Mouse (Mus musculus): ENCODE measurements around the gene Gatd1. TPM values are rescaled to one million over a fixed set of nuclear protein-coding genes. Genes with fewer than 3 reads are reported as not detected.
A peak's percentile ranks its signal among the peaks of the same experiment; 100 is the strongest.

Gene Gatd1
- polyA plus RNA-seq, 1 experiment from 2014 or later, result 34.3 TPM

- Histone ChIP-seq H3K27me3 (replicated peaks; ENCODE audit: control insufficient read depth, insufficient read depth, low read length) (no peaks in the 10 kb centered on the region), H3K9me3 (ENCODE audit: control insufficient read depth) (no peaks in the 10 kb centered on the region), H3K9ac (ENCODE audit: low read depth, low read length) (no peak overlapping the region), H3K4me3 (ENCODE audit: low read depth, low read length) (no peak overlapping the region), H3K27ac (ENCODE audit: low read depth, low read length) (no peak overlapping the region), H3K4me2 (replicated peaks; ENCODE audit: low read depth) (no peak overlapping the region), H3K4me1 (replicated peaks; ENCODE audit: control insufficient read depth, insufficient read depth, low read length) (peaks cover 3% of the 10 kb centered on the region), H3K36me3 (ENCODE audit: control insufficient read depth, insufficient read depth) (peaks cover 29% of the 10 kb centered on the region)
- WGBS, result 26% methylated on average over 6 of the region's 6 CpGs
- peak; percentile 88 for TF ChIP-seq CTCF (IDR thresholded peaks at IDR 0.05; ENCODE audit: low read depth)
- no peak for ATAC-seq
Measured at GRCm38 (mm10) chr7:141394771-141395170, 19.2 kb downstream of the Gatd1 start.

- 41% methylated on average over 7 of the region's 7 CpGs for whole genome bisulfite sequencing
Measured at GRCm38 (mm10) chr7:141394158-141394557, 19.8 kb downstream of the Gatd1 start.

GRCm38 (mm10) chr7:141392552-141393222 lies 21.2 kb downstream of the Gatd1 start:
- H3K27me3 ChIP-seq (replicated peaks; ENCODE audit: control insufficient read depth, insufficient read depth, low read length), result no peaks in the 10 kb centered on the region
- H3K27ac ChIP-seq (ENCODE audit: low read depth, low read length), result peak overlapping the region; percentile 87
- H3K9me3 ChIP-seq (ENCODE audit: control insufficient read depth), result no peaks in the 10 kb centered on the region
- peaks cover 8% of the 10 kb centered on the region for H3K36me3 ChIP-seq (ENCODE audit: control insufficient read depth, insufficient read depth)
- peaks cover 3% of the 10 kb centered on the region for H3K4me1 ChIP-seq (replicated peaks; ENCODE audit: control insufficient read depth, insufficient read depth, low read length)
- ATAC-seq, result no peak
- TF ChIP-seq CTCF (IDR thresholded peaks at IDR 0.05; ENCODE audit: low read depth), result no peak
- peak overlapping the region; percentile 94 for H3K4me2 ChIP-seq (replicated peaks; ENCODE audit: low read depth)
- 11% methylated on average over 9 of the region's 9 CpGs for WGBS
- H3K9ac ChIP-seq (ENCODE audit: low read depth, low read length), result peak overlapping the region; percentile 67
- H3K4me3 ChIP-seq (ENCODE audit: low read depth, low read length), result peak overlapping the region; percentile 71

More at GRCm38 (mm10) chr7:141394158-141394557, 19.8 kb downstream of the Gatd1 start:
- Histone ChIP-seq H3K9ac (ENCODE audit: low read depth, low read length) (no peak overlapping the region), H3K27ac (ENCODE audit: low read depth, low read length) (0 out of 2 replicates have a peak overlapping the region, but pooled peaks have one; percentile 16), H3K9me3 (ENCODE audit: control insufficient read depth) (no peaks in the 10 kb centered on the region), H3K4me3 (ENCODE audit: low read depth, low read length) (no peak overlapping the region), H3K4me2 (replicated peaks; ENCODE audit: low read depth) (no peak overlapping the region), H3K36me3 (ENCODE audit: control insufficient read depth, insufficient read depth) (peaks cover 23% of the 10 kb centered on the region), H3K27me3 (replicated peaks; ENCODE audit: control insufficient read depth, insufficient read depth, low read length) (no peaks in the 10 kb centered on the region), H3K4me1 (replicated peaks; ENCODE audit: control insufficient read depth, insufficient read depth, low read length) (peaks cover 3% of the 10 kb centered on the region)
- ATAC-seq, result peak; percentile 17
- TF ChIP-seq CTCF (IDR thresholded peaks at IDR 0.05; ENCODE audit: low read depth), result no peak

DNA sequence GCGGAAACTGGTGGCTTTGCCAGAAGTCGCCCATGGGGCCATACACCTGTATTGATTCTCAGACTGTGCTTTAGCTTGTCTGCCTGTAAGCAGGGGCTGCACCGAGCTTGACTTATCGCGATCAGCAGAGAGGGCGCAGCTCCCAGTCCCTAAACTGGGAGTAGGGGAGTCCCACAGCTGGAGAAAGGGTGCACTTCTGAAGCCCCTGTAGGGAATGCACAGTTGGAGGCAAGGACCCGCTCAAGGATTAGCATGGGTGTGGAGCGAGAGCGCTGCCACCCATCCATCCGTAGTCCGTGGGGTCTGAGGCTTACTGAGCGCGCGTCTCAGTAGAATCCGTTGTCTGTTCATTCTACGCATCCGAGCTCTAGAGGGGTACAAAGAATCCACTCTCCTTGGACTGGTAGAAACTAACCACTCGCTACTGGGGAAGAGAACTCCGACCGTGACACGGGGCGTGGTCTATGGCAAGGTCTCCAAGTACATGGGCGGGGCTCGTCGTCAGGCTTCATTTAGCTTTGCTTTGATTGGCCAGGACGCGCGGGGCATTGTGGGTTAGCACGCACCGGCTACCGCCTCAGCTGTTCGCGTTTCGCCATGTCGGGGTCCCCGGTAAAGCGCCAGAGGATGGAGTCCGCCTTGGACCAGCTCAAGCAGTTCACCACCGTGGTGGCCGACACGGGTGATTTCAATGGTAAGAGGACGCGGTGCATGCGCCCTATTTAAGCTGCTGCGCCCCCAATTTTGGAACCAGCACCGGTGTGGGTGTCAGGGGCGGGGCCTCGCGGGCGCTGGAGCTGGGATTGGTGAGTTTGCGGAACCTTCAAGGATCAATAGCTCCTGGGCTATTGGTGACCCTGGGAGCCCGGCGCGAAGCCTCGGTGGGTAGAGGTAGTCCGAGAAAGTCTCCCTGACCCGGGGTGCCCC lies 22.0 kb downstream of the Gatd1 start, which contains the start of gene Taldo1:
TSS of gene Taldo1 (plus strand) at position 575 of the 927 bp plus-strand sequence.
- peak within 1 kb of the TSS; percentile 94 for H3K4me2 ChIP-seq (replicated peaks; ENCODE audit: low read depth)
- H3K4me3 ChIP-seq (ENCODE audit: low read depth, low read length), result peak within 1 kb of the TSS; percentile 71
- H3K27me3 ChIP-seq (replicated peaks; ENCODE audit: control insufficient read depth, insufficient read depth, low read length), result no peaks in the 10 kb centered on the region
- peak within 1 kb of the TSS; percentile 67 for H3K9ac ChIP-seq (ENCODE audit: low read depth, low read length)
- peak within 1 kb of the TSS; percentile 97 for H3K27ac ChIP-seq (ENCODE audit: low read depth, low read length)
- WGBS, result under 1% methylated on average over 57 of the region's 57 CpGs
- H3K36me3 ChIP-seq (ENCODE audit: control insufficient read depth, insufficient read depth), result peaks cover 8% of the 10 kb centered on the region
- no peaks in the 10 kb centered on the region for H3K9me3 ChIP-seq (ENCODE audit: control insufficient read depth)
- no peak for TF ChIP-seq CTCF (IDR thresholded peaks at IDR 0.05; ENCODE audit: low read depth)
- peak; percentile 71 for ATAC-seq
- H3K4me1 ChIP-seq (replicated peaks; ENCODE audit: control insufficient read depth, insufficient read depth, low read length), result peaks cover 3% of the 10 kb centered on the region

GRCm38 (mm10) chr7:141390326-141391259 lies 23.3 kb downstream of the Gatd1 start:
- 24% methylated on average over 9 of the region's 9 CpGs for WGBS
- H3K4me1 ChIP-seq (replicated peaks; ENCODE audit: control insufficient read depth, insufficient read depth, low read length), result peaks cover 3% of the 10 kb centered on the region
- no peaks in the 10 kb centered on the region for H3K27me3 ChIP-seq (replicated peaks; ENCODE audit: control insufficient read depth, insufficient read depth, low read length)
- no peaks in the 10 kb centered on the region for H3K9me3 ChIP-seq (ENCODE audit: control insufficient read depth)
- no peaks in the 10 kb centered on the region; the same call in 1 of the 2 replicates for H3K36me3 ChIP-seq (ENCODE audit: control insufficient read depth, insufficient read depth)
- H3K4me2 ChIP-seq (replicated peaks; ENCODE audit: low read depth), result peak overlapping the region; percentile 94
- peak overlapping the region; percentile 71 for H3K4me3 ChIP-seq (ENCODE audit: low read depth, low read length)
- peak overlapping the region; percentile 97 for H3K27ac ChIP-seq (ENCODE audit: low read depth, low read length)
- no peak for ATAC-seq
- TF ChIP-seq CTCF (IDR thresholded peaks at IDR 0.05; ENCODE audit: low read depth), result no peak
- H3K9ac ChIP-seq (ENCODE audit: low read depth, low read length), result 0 out of 2 replicates have a peak overlapping the region, but pooled peaks have one; percentile 67

All from intestine, postnatal 0 days (tissue).